Mouse (Mus musculus): Measurements from ENCODE around the gene Aplp2. TPM values are rescaled to one million over a fixed set of nuclear protein-coding genes. Genes with fewer than 3 reads are reported as not detected.

The Aplp2 gene
- polyA plus RNA-seq, 1 experiment from 2014 or later, result 233 TPM

- Histone ChIP-seq H3K4me3 (ENCODE audit: low read depth, low read length) (no peak overlapping the region), H3K4me1 (ENCODE audit: control insufficient read depth, insufficient read depth, low read length) (no peaks in the 10 kb centered on the region), H3K27ac (ENCODE audit: low read depth, low read length) (no peak overlapping the region), H3K9ac (ENCODE audit: low read length) (no peak overlapping the region), H3K4me2 (no peak overlapping the region), H3K27me3 (ENCODE audit: control insufficient read depth, insufficient read depth, low read length) (no peaks in the 10 kb centered on the region), H3K9me3 (ENCODE audit: control insufficient read depth, low read length) (no peaks in the 10 kb centered on the region), H3K36me3 (ENCODE audit: control insufficient read depth, insufficient read depth, low read length) (peaks cover 3% of the 10 kb centered on the region; the same call in 1 of the 2 replicates)
- ATAC-seq (ENCODE audit: low FRiP score) (no peak), DNase-seq (ENCODE audit: low spot score, missing footprints) (no peak)
Measured at GRCm38 (mm10) chr9:31196742-31197141, 14.9 kb downstream of the Aplp2 start.

- Histone ChIP-seq H3K4me2 (no peak overlapping the region), H3K27ac (ENCODE audit: low read depth, low read length) (no peak overlapping the region), H3K9ac (ENCODE audit: low read length) (no peak overlapping the region), H3K9me3 (ENCODE audit: control insufficient read depth, low read length) (no peaks in the 10 kb centered on the region), H3K27me3 (ENCODE audit: control insufficient read depth, insufficient read depth, low read length) (no peaks in the 10 kb centered on the region), H3K4me1 (ENCODE audit: control insufficient read depth, insufficient read depth, low read length) (no peaks in the 10 kb centered on the region), H3K36me3 (ENCODE audit: control insufficient read depth, insufficient read depth, low read length) (peaks cover 3% of the 10 kb centered on the region; the same call in 1 of the 2 replicates), H3K4me3 (ENCODE audit: low read depth, low read length) (no peak overlapping the region)
- WGBS, result 97% methylated on average over 1 of the region's 1 CpGs
- no peak for ATAC-seq (ENCODE audit: low FRiP score)
- DNase-seq (ENCODE audit: low spot score, missing footprints), result no peak
Measured at GRCm38 (mm10) chr9:31195573-31195972, 16.0 kb downstream of the Aplp2 start.

- Histone ChIP-seq H3K4me2 (no peak overlapping the region), H3K27me3 (ENCODE audit: control insufficient read depth, insufficient read depth, low read length) (no peaks in the 10 kb centered on the region), H3K4me1 (ENCODE audit: control insufficient read depth, insufficient read depth, low read length) (no peaks in the 10 kb centered on the region), H3K4me3 (ENCODE audit: low read depth, low read length) (no peak overlapping the region), H3K36me3 (ENCODE audit: control insufficient read depth, insufficient read depth, low read length) (peaks cover 3% of the 10 kb centered on the region; the same call in 1 of the 2 replicates), H3K9me3 (ENCODE audit: control insufficient read depth, low read length) (no peaks in the 10 kb centered on the region), H3K9ac (ENCODE audit: low read length) (no peak overlapping the region), H3K27ac (ENCODE audit: low read depth, low read length) (no peak overlapping the region)
- no peak for ATAC-seq (ENCODE audit: low FRiP score)
- DNase-seq (ENCODE audit: low spot score, missing footprints), result no peak
- 92% methylated on average over 7 of the region's 7 CpGs for WGBS
Measured at GRCm38 (mm10) chr9:31192378-31192777, 19.2 kb downstream of the Aplp2 start.

GRCm38 (mm10) chr9:31191543-31191942, 20.1 kb downstream of the Aplp2 start:
- H3K4me1 ChIP-seq (ENCODE audit: control insufficient read depth, insufficient read depth, low read length), result no peaks in the 10 kb centered on the region
- H3K9me3 ChIP-seq (ENCODE audit: control insufficient read depth, low read length), result no peaks in the 10 kb centered on the region
- H3K36me3 ChIP-seq (ENCODE audit: control insufficient read depth, insufficient read depth, low read length), result peaks cover 3% of the 10 kb centered on the region; the same call in 1 of the 2 replicates
- no peak overlapping the region for H3K4me2 ChIP-seq
- no peak overlapping the region for H3K4me3 ChIP-seq (ENCODE audit: low read depth, low read length)
- 78% methylated on average over 7 of the region's 7 CpGs for WGBS
- no peaks in the 10 kb centered on the region for H3K27me3 ChIP-seq (ENCODE audit: control insufficient read depth, insufficient read depth, low read length)
- DNase-seq (ENCODE audit: low spot score, missing footprints) (no peak), ATAC-seq (ENCODE audit: low FRiP score) (no peak)
- no peak overlapping the region for H3K27ac ChIP-seq (ENCODE audit: low read depth, low read length)
- no peak overlapping the region for H3K9ac ChIP-seq (ENCODE audit: low read length)

- no peak overlapping the region for H3K4me2 ChIP-seq
- no peak for DNase-seq (ENCODE audit: low spot score, missing footprints)
- H3K4me1 ChIP-seq (ENCODE audit: control insufficient read depth, insufficient read depth, low read length), result no peaks in the 10 kb centered on the region
- peaks cover 3% of the 10 kb centered on the region; the same call in 1 of the 2 replicates for H3K36me3 ChIP-seq (ENCODE audit: control insufficient read depth, insufficient read depth, low read length)
- no peaks in the 10 kb centered on the region for H3K9me3 ChIP-seq (ENCODE audit: control insufficient read depth, low read length)
- no peak overlapping the region for H3K4me3 ChIP-seq (ENCODE audit: low read depth, low read length)
- no peak for ATAC-seq (ENCODE audit: low FRiP score)
- no peak overlapping the region for H3K9ac ChIP-seq (ENCODE audit: low read length)
- 74% methylated on average over 2 of the region's 2 CpGs for WGBS
- H3K27ac ChIP-seq (ENCODE audit: low read depth, low read length), result no peak overlapping the region
- no peaks in the 10 kb centered on the region for H3K27me3 ChIP-seq (ENCODE audit: control insufficient read depth, insufficient read depth, low read length)
Measured at GRCm38 (mm10) chr9:31189194-31189593, 22.4 kb downstream of the Aplp2 start.

GRCm38 (mm10) chr9:31184439-31184838, 27.2 kb downstream of the Aplp2 start:
- Histone ChIP-seq H3K9me3 (ENCODE audit: control insufficient read depth, low read length) (no peaks in the 10 kb centered on the region), H3K27me3 (ENCODE audit: control insufficient read depth, insufficient read depth, low read length) (no peaks in the 10 kb centered on the region), H3K36me3 (ENCODE audit: control insufficient read depth, insufficient read depth, low read length) (no peaks in the 10 kb centered on the region), H3K4me2 (no peak overlapping the region), H3K27ac (ENCODE audit: low read depth, low read length) (no peak overlapping the region), H3K9ac (ENCODE audit: low read length) (no peak overlapping the region), H3K4me1 (ENCODE audit: control insufficient read depth, insufficient read depth, low read length) (no peaks in the 10 kb centered on the region), H3K4me3 (ENCODE audit: low read depth, low read length) (no peak overlapping the region)
- DNase-seq (ENCODE audit: low spot score, missing footprints), result no peak
- no peak for ATAC-seq (ENCODE audit: low FRiP score)
- WGBS, result 95% methylated on average over 5 of the region's 5 CpGs

GRCm38 (mm10) chr9:31183061-31183460, 28.6 kb downstream of the Aplp2 start:
- Histone ChIP-seq H3K27ac (ENCODE audit: low read depth, low read length) (no peak overlapping the region), H3K4me3 (ENCODE audit: low read depth, low read length) (no peak overlapping the region), H3K4me1 (ENCODE audit: control insufficient read depth, insufficient read depth, low read length) (no peaks in the 10 kb centered on the region), H3K27me3 (ENCODE audit: control insufficient read depth, insufficient read depth, low read length) (no peaks in the 10 kb centered on the region), H3K36me3 (ENCODE audit: control insufficient read depth, insufficient read depth, low read length) (no peaks in the 10 kb centered on the region), H3K9ac (ENCODE audit: low read length) (no peak overlapping the region), H3K4me2 (no peak overlapping the region), H3K9me3 (ENCODE audit: control insufficient read depth, low read length) (no peaks in the 10 kb centered on the region)
- no peak for DNase-seq (ENCODE audit: low spot score, missing footprints)
- ATAC-seq (ENCODE audit: low FRiP score), result no peak
- 90% methylated on average over 4 of the region's 4 CpGs for WGBS

- Histone ChIP-seq H3K9ac (ENCODE audit: low read length) (no peak overlapping the region), H3K9me3 (ENCODE audit: control insufficient read depth, low read length) (no peaks in the 10 kb centered on the region), H3K27ac (ENCODE audit: low read depth, low read length) (no peak overlapping the region), H3K4me2 (no peak overlapping the region), H3K4me3 (ENCODE audit: low read depth, low read length) (no peak overlapping the region), H3K4me1 (ENCODE audit: control insufficient read depth, insufficient read depth, low read length) (no peaks in the 10 kb centered on the region), H3K36me3 (ENCODE audit: control insufficient read depth, insufficient read depth, low read length) (no peaks in the 10 kb centered on the region), H3K27me3 (ENCODE audit: control insufficient read depth, insufficient read depth, low read length) (no peaks in the 10 kb centered on the region)
- ATAC-seq (ENCODE audit: low FRiP score), result no peak
- 87% methylated on average over 10 of the region's 10 CpGs for WGBS
- DNase-seq (ENCODE audit: low spot score, missing footprints), result no peak
Measured at GRCm38 (mm10) chr9:31181291-31182085, 30.1 kb downstream of the Aplp2 start.

- 95% methylated on average over 6 of the region's 6 CpGs for WGBS
- no peak overlapping the region for H3K27ac ChIP-seq (ENCODE audit: low read depth, low read length)
- DNase-seq (ENCODE audit: low spot score, missing footprints), result peak; percentile 68
- no peaks in the 10 kb centered on the region for H3K4me1 ChIP-seq (ENCODE audit: control insufficient read depth, insufficient read depth, low read length)
- H3K9me3 ChIP-seq (ENCODE audit: control insufficient read depth, low read length), result no peaks in the 10 kb centered on the region
- H3K4me2 ChIP-seq, result no peak overlapping the region; the same call in 1 of the 2 replicates
- no peak for ATAC-seq (ENCODE audit: low FRiP score)
- H3K9ac ChIP-seq (ENCODE audit: low read length), result no peak overlapping the region
- 0 out of 2 replicates have a peak, but pooled peaks cover 4% of the 10 kb centered on the region for H3K36me3 ChIP-seq (ENCODE audit: control insufficient read depth, insufficient read depth, low read length)
- H3K27me3 ChIP-seq (ENCODE audit: control insufficient read depth, insufficient read depth, low read length), result no peaks in the 10 kb centered on the region
- no peak overlapping the region for H3K4me3 ChIP-seq (ENCODE audit: low read depth, low read length)
Measured at GRCm38 (mm10) chr9:31177692-31178091, 33.9 kb downstream of the Aplp2 start.

Measured in midbrain, embryonic 11.5 days (tissue).